Mouse (Mus musculus): ENCODE data around the gene Vgf.

DNA sequence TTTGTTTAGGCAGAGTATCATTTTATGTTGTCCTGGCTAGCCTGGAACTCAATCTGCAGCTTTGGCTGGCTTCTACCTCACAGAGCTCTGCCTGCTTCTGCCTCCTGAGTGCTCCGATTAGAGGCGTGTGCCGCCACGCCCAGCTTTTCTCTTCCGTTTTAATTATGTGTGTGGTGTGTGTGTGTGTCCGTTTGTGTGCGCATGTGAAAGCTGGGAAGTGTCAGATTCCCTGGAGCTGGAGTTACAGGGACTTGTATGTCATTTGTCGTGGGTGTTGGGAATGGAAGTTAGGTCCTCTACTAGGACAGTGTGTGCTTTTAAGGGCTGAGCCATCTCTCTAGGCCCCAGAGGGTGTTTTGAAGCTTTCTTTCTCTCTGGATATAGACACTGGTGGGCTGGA is 46.9 kb downstream of the Vgf start:
- TF ChIP-seq CTCF (IDR thresholded peaks at IDR 0.05; ENCODE audit: control insufficient read depth, insufficient read depth, insufficient read length) (no peak), USF1 (IDR thresholded peaks at IDR 0.05; ENCODE audit: low read depth) (no peak), MYOD1 (IDR thresholded peaks at IDR 0.05; ENCODE audit: control insufficient read depth, insufficient read length, low read depth) (no peak), MAX (IDR thresholded peaks at IDR 0.05) (no peak)

Data from C2C12 (cell line).